Mouse (Mus musculus) layer of hippocampus, adult 9-10 months (tissue): ENCODE results near the gene H2-K1.
A peak's percentile ranks its signal among the peaks of the same experiment; 100 is the strongest.

Experiments
- DNase-seq: peaks from one replicate; pipeline ENCODE4 v3.0.0; 2022; ENCODE audit warnings: low spot score

The H2-K1 gene

GRCm38 (mm10) chr17:34000150-34000537 is at the start of gene H2-K1:
Gene H2-K1 (minus strand): TSS chr17:34000347.
- peak; percentile 77 for DNase-seq

- DNase-seq = no peak
Observed at GRCm38 (mm10) chr17:34047404-34048050, 47.4 kb upstream of the H2-K1 start.

- DNase-seq = no peak
Observed at GRCm38 (mm10) chr17:34045941-34046340, 45.8 kb upstream of the H2-K1 start.

- DNase-seq = no peak
Observed at GRCm38 (mm10) chr17:34039562-34040450, 39.7 kb upstream of the H2-K1 start.

- DNase-seq = no peak
Observed at GRCm38 (mm10) chr17:34038878-34039561, 38.9 kb upstream of the H2-K1 start, which contains the start of gene Col11a2. Gene Col11a2 (plus strand): TSS chr17:34039437.

- no peak for DNase-seq
Observed at GRCm38 (mm10) chr17:34038440-34038839, 38.3 kb upstream of the H2-K1 start.

- no peak for DNase-seq
Observed at GRCm38 (mm10) chr17:34037241-34037640, 37.1 kb upstream of the H2-K1 start.

- DNase-seq = no peak
Observed at GRCm38 (mm10) chr17:34036647-34037046, 36.5 kb upstream of the H2-K1 start.

GRCm38 (mm10) chr17:34035517-34035916 is 35.4 kb upstream of the H2-K1 start:
- no peak for DNase-seq

- no peak for DNase-seq
Observed at GRCm38 (mm10) chr17:34034064-34034463, 33.9 kb upstream of the H2-K1 start.

GRCm38 (mm10) chr17:34033441-34033840 is 33.3 kb upstream of the H2-K1 start:
- no peak for DNase-seq

GRCm38 (mm10) chr17:34032806-34033205 is 32.7 kb upstream of the H2-K1 start:
- DNase-seq = no peak

GRCm38 (mm10) chr17:34032174-34032632 is 32.1 kb upstream of the H2-K1 start:
- DNase-seq = no peak

- DNase-seq = peak; percentile 94
Observed at GRCm38 (mm10) chr17:34031465-34032173, 31.5 kb upstream of the H2-K1 start, which contains the start of the genes Slc39a7 and Rxrb. Gene Slc39a7 (minus strand): TSS chr17:34031682. Gene Rxrb (plus strand): TSS chr17:34031812.

- no peak for DNase-seq
Observed at GRCm38 (mm10) chr17:34030861-34031326, 30.7 kb upstream of the H2-K1 start.

GRCm38 (mm10) chr17:34029890-34030595 is 29.9 kb upstream of the H2-K1 start:
- DNase-seq = no peak

GRCm38 (mm10) chr17:34029150-34029889 is 29.2 kb upstream of the H2-K1 start:
- DNase-seq = no peak

- no peak for DNase-seq
Observed at GRCm38 (mm10) chr17:34028501-34029149, 28.5 kb upstream of the H2-K1 start.

GRCm38 (mm10) chr17:34027656-34028223 is 27.6 kb upstream of the H2-K1 start, which contains the start of gene H2-Ke6:
Gene H2-Ke6 (minus strand): TSS chr17:34028060.
- DNase-seq = peak; percentile 86
